Mouse (Mus musculus) lung, postnatal 0 days (tissue): ENCODE data around the gene Acsm1. TPM values are rescaled to one million over a fixed set of nuclear protein-coding genes. Genes with fewer than 3 reads are reported as not detected.

ENCODE experiments used
- ATAC-seq: fragments of 200-750 bp; cut with Nextera tagmentation; 2 replicates; pipeline ENCODE4 v1.8.0; 2017; ENCODE audit warnings: moderate library complexity
- DNase-seq: peaks from one replicate; pipeline ENCODE4 v3.0.0-alpha.2; 2016; ENCODE audit warnings: low spot score
- H3K27ac ChIP-seq: fragments of 300-500 bp; sonication (generic); 2 replicates; pipeline ENCODE4 v1.5.1; 2014; ENCODE audit warnings: antibody characterized with exemption, mild to moderate bottlenecking, low read length, mixed read lengths
- H3K27me3 ChIP-seq: fragments of 300-500 bp; sonication (generic); replicated peaks from 2 replicates; pipeline ENCODE4 v1.6.1; 2014; ENCODE audit warnings: low read length, mixed read lengths; ENCODE audit not compliant: insufficient read depth
- H3K36me3 ChIP-seq: fragments of 300-500 bp; sonication (generic); 2 replicates; pipeline ENCODE4 v1.6.1; 2014; ENCODE audit warnings: low read length, mixed read lengths; ENCODE audit not compliant: insufficient read depth
- H3K4me1 ChIP-seq: fragments of 300-500 bp; sonication (generic); 2 replicates; pipeline ENCODE4 v1.6.1; 2014; ENCODE audit warnings: antibody characterized with exemption, low read depth, low read length, mixed read lengths; ENCODE audit not compliant: insufficient read depth
- H3K4me2 ChIP-seq: fragments of 300-500 bp; sonication (generic); replicated peaks from 2 replicates; pipeline ENCODE4 v1.6.1; 2014; ENCODE audit warnings: low read depth, mild to moderate bottlenecking, low read length, moderate library complexity, mixed read lengths
- H3K4me3 ChIP-seq: fragments of 300-500 bp; sonication (generic); 2 replicates; pipeline ENCODE4 v1.5.1; 2014; ENCODE audit warnings: low read depth, low read length
- H3K9ac ChIP-seq: fragments of 300-500 bp; sonication (generic); replicated peaks from 2 replicates; pipeline ENCODE4 v1.6.1; 2014; ENCODE audit warnings: low read depth, mild to moderate bottlenecking
- H3K9me3 ChIP-seq: fragments of 300-500 bp; sonication (generic); 2 replicates; pipeline ENCODE4 v1.6.1; 2016; ENCODE audit warnings: low read length, mixed read lengths
- CTCF ChIP-seq: IDR thresholded peaks from 2 replicates; pipeline ENCODE4 v1.5.1; 2016; ENCODE audit warnings: antibody characterized with exemption, mild to moderate bottlenecking
- EP300 ChIP-seq: IDR thresholded peaks from 2 replicates; pipeline ENCODE4 v1.6.1; 2016; ENCODE audit warnings: antibody characterized with exemption, mild to moderate bottlenecking, control low read depth
- WGBS: fragments of 180-500 bp; shearing (Covaris S2); extraction: QIAGEN DNeasy Blood & Tissue Kit; methylation state at CpG from one replicate; pipeline ENCODE4 v1.1.7; 2014; 5-methylcytosine and 5-hydroxymethylcytosine counted together
- polyA plus RNA-seq: library from polyadenylated mRNA; unstranded; fragments of >200 nt; fragmentation: Nextera tagmentation; extraction: Ambion mirVana; gene quantifications from 2 replicates; pipeline ENCODE4 v1.2.1, GENCODE M21; 2015

The Acsm1 gene
- polyA plus RNA-seq, 1 experiment from 2014 or later: 3.6 TPM

GRCm38 (mm10) chr7:119689726-119690125 lies 82.9 kb downstream of the Acsm1 start, which contains the start of gene Acsm4:
Acsm4 (plus strand) TSS chr7:119690026.
- 64% methylated on average over 5 of the region's 5 CpGs for WGBS
- no peak within 1 kb of the TSS for H3K27ac ChIP-seq
- TF ChIP-seq EP300 (no peak), CTCF (no peak)
- no peaks in the 10 kb centered on the region for H3K9me3 ChIP-seq
- no peaks in the 10 kb centered on the region for H3K36me3 ChIP-seq
- H3K4me1 ChIP-seq: no peaks in the 10 kb centered on the region
- no peak within 1 kb of the TSS for H3K4me2 ChIP-seq
- no peak within 1 kb of the TSS for H3K9ac ChIP-seq
- DNase-seq (no peak), ATAC-seq (no peak)
- no peak within 1 kb of the TSS for H3K4me3 ChIP-seq
- H3K27me3 ChIP-seq: no peaks in the 10 kb centered on the region

GRCm38 (mm10) chr7:119692302-119692701 lies 85.5 kb downstream of the Acsm1 start:
- Histone ChIP-seq H3K9me3 (no peaks in the 10 kb centered on the region), H3K27ac (no peak overlapping the region), H3K9ac (no peak overlapping the region), H3K36me3 (no peaks in the 10 kb centered on the region), H3K4me3 (no peak overlapping the region), H3K27me3 (no peaks in the 10 kb centered on the region), H3K4me2 (no peak overlapping the region), H3K4me1 (no peaks in the 10 kb centered on the region)
- DNase-seq: no peak
- 65% methylated on average over 4 of the region's 4 CpGs for WGBS
- ATAC-seq: peak; percentile 57; the same call in 1 of the 2 replicates
- TF ChIP-seq CTCF: no peak
- TF ChIP-seq EP300: no peak

- Histone ChIP-seq H3K36me3 (no peaks in the 10 kb centered on the region), H3K4me3 (no peak overlapping the region), H3K27ac (no peak overlapping the region), H3K9ac (no peak overlapping the region), H3K4me1 (no peaks in the 10 kb centered on the region), H3K4me2 (no peak overlapping the region), H3K27me3 (no peaks in the 10 kb centered on the region), H3K9me3 (no peaks in the 10 kb centered on the region)
- 59% methylated on average over 1 of the region's 1 CpGs for WGBS
- no peak for DNase-seq
- ATAC-seq: no peak
- TF ChIP-seq EP300: no peak
- no peak for TF ChIP-seq CTCF
Measured at GRCm38 (mm10) chr7:119694926-119695325, 88.1 kb downstream of the Acsm1 start.

Other genes with a start within 250 kb of the Acsm1 start
- 0.20 and 0.26 TPM in 2 replicates for gene Gp2, start 147.7 kb upstream of the Acsm1 start, polyA plus RNA-seq
- gene Umod, start 127.7 kb upstream of the Acsm1 start, polyA plus RNA-seq: not detected in 2 replicates
- gene Acsm5, start 87.6 kb upstream of the Acsm1 start, polyA plus RNA-seq: 0.11 TPM in 1 of 2 replicates, not detected in the other
- not detected in 2 replicates for gene Pdilt, start 83.5 kb upstream of the Acsm1 start, polyA plus RNA-seq
- gene Acsm2, start 52.7 kb upstream of the Acsm1 start, polyA plus RNA-seq: not detected in 2 replicates
- not detected in 2 replicates for gene Acsm4, start 83.0 kb downstream of the Acsm1 start, polyA plus RNA-seq
- 28.5 and 30.4 TPM in 2 replicates for gene Thumpd1, start 113.8 kb downstream of the Acsm1 start, polyA plus RNA-seq
- gene Acsm3, start 153.9 kb downstream of the Acsm1 start, polyA plus RNA-seq: 0.15 TPM in 1 of 2 replicates, not detected in the other
- gene Rexo5, start 187.0 kb downstream of the Acsm1 start, polyA plus RNA-seq: 8.3 and 9.2 TPM in 2 replicates
- gene Eri2, start 187.0 kb downstream of the Acsm1 start, polyA plus RNA-seq: 4.9 and 5.7 TPM in 2 replicates